Mouse (Mus musculus): ENCODE measurements at regions not wholly inside any gene's neighbourhood (a gene's known extent, or its start where the extent isn't known, plus 50 kb on each side); places are given as distances from the start of the nearest gene placed in this dataset.

- no peak for TF ChIP-seq CTCF (IDR thresholded peaks at IDR 0.05; ENCODE audit: low read depth)
- TF ChIP-seq EP300 (optimal IDR thresholded peaks at IDR 0.05), result no peak
Observed at GRCm38 (mm10) chrX:60772439-60772838, 120.8 kb downstream of the Sox3 start.
